Mouse (Mus musculus): ENCODE data around the gene Itgb4. TPM values are rescaled to one million over a fixed set of nuclear protein-coding genes. Genes with fewer than 3 reads are reported as not detected.

Gene Itgb4
- polyA plus RNA-seq, 1 experiment from 2014 or later = 1.1 TPM

DNA sequence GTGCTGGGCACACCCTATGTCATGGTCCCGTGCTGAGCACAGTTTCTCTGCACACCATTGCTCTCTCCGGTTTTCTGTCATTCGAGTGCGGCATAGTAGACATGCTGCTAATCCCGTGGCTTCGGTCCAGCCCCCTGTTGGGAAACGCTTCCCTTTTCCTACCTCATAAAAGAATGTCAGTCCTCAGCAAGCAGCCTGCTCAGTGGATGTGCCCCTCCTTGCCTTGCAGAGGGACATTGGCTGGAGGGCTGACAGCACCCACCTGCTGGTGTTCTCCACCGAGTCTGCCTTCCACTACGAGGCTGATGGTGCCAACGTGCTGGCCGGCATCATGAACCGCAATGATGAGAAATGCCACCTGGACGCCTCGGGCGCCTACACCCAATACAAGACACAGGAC lies 8.0 kb downstream of the Itgb4 start:
- Histone ChIP-seq H3K4me3 (no peak overlapping the region), H3K27me3 (ENCODE audit: insufficient read depth, poor library complexity, severe bottlenecking) (peaks cover 56% of the 10 kb centered on the region), H3K36me3 (no peaks in the 10 kb centered on the region), H3K27ac (no peak overlapping the region), H3K9me3 (no peaks in the 10 kb centered on the region), H3K4me1 (no peaks in the 10 kb centered on the region; the same call in 1 of the 2 replicates)
- WGBS = 92% methylated on average over 15 of the region's 15 CpGs
- DNase-seq (ENCODE audit: low spot score) = no peak

DNA sequence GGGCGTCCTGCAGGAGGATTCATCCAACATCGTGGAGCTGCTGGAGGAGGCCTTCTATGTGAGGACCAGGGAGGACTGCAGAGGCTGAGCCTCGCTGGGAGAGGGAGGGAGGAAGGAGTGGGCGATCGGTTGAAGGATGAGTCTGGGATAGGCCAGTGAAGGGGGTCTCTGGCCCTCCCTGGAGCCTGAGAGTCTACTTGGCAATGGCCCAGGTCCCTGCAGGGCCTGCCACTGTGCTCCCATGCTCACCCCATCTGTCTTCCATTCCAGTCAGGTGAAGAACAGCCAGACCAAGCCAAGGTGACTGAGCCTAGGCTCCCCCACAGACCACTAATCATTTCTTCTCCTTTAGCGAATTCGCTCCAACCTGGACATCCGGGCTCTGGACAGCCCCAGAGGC lies 8.8 kb downstream of the Itgb4 start:
- no peaks in the 10 kb centered on the region for H3K4me1 ChIP-seq
- 83% methylated on average over 8 of the region's 8 CpGs for WGBS
- H3K4me3 ChIP-seq = no peak overlapping the region
- H3K9me3 ChIP-seq = no peaks in the 10 kb centered on the region
- H3K36me3 ChIP-seq = no peaks in the 10 kb centered on the region
- H3K27me3 ChIP-seq (ENCODE audit: insufficient read depth, poor library complexity, severe bottlenecking) = peaks cover 50% of the 10 kb centered on the region
- DNase-seq (ENCODE audit: low spot score) = no peak
- no peak overlapping the region for H3K27ac ChIP-seq

- H3K4me3 ChIP-seq = peak overlapping the region; percentile 45
- DNase-seq (ENCODE audit: low spot score) = no peak
- WGBS = 31% methylated on average over 15 of the region's 15 CpGs
- H3K27ac ChIP-seq = 0 out of 2 replicates have a peak overlapping the region, but pooled peaks have one; percentile 18
- H3K36me3 ChIP-seq = no peaks in the 10 kb centered on the region
- H3K4me1 ChIP-seq = peaks cover 9% of the 10 kb centered on the region; the same call in 1 of the 2 replicates
- no peaks in the 10 kb centered on the region for H3K9me3 ChIP-seq
- peaks cover 65% of the 10 kb centered on the region for H3K27me3 ChIP-seq (ENCODE audit: insufficient read depth, poor library complexity, severe bottlenecking)
Measured at GRCm38 (mm10) chr11:115989686-115990085, 15.2 kb downstream of the Itgb4 start.

GRCm38 (mm10) chr11:115992098-115992497 lies 17.6 kb downstream of the Itgb4 start:
- Histone ChIP-seq H3K27ac (no peak overlapping the region), H3K36me3 (no peaks in the 10 kb centered on the region), H3K9me3 (no peaks in the 10 kb centered on the region), H3K4me3 (no peak overlapping the region), H3K27me3 (ENCODE audit: insufficient read depth, poor library complexity, severe bottlenecking) (peaks cover 54% of the 10 kb centered on the region), H3K4me1 (peaks cover 9% of the 10 kb centered on the region; the same call in 1 of the 2 replicates)
- WGBS = 68% methylated on average over 4 of the region's 4 CpGs
- DNase-seq (ENCODE audit: low spot score) = no peak

GRCm38 (mm10) chr11:115995256-115995655 lies 20.7 kb downstream of the Itgb4 start:
- WGBS = 80% methylated on average over 3 of the region's 3 CpGs

GRCm38 (mm10) chr11:115997047-115997446 lies 22.5 kb downstream of the Itgb4 start:
- H3K36me3 ChIP-seq = no peaks in the 10 kb centered on the region
- H3K4me3 ChIP-seq = no peak overlapping the region
- 68% methylated on average over 4 of the region's 4 CpGs for WGBS
- 0 out of 2 replicates have a peak, but pooled peaks cover 16% of the 10 kb centered on the region for H3K4me1 ChIP-seq
- DNase-seq (ENCODE audit: low spot score) = no peak
- H3K27me3 ChIP-seq (ENCODE audit: insufficient read depth, poor library complexity, severe bottlenecking) = peaks cover 36% of the 10 kb centered on the region
- no peak overlapping the region for H3K27ac ChIP-seq
- no peaks in the 10 kb centered on the region for H3K9me3 ChIP-seq

More at GRCm38 (mm10) chr11:115995256-115995655, 20.7 kb downstream of the Itgb4 start:
- DNase-seq (ENCODE audit: low spot score) = no peak
- no peaks in the 10 kb centered on the region for H3K9me3 ChIP-seq
- H3K36me3 ChIP-seq = no peaks in the 10 kb centered on the region
- H3K27ac ChIP-seq = no peak overlapping the region
- no peak overlapping the region for H3K4me3 ChIP-seq
- peaks cover 48% of the 10 kb centered on the region for H3K27me3 ChIP-seq (ENCODE audit: insufficient read depth, poor library complexity, severe bottlenecking)
- H3K4me1 ChIP-seq = 0 out of 2 replicates have a peak, but pooled peaks cover 16% of the 10 kb centered on the region

- H3K27me3 ChIP-seq (ENCODE audit: insufficient read depth, poor library complexity, severe bottlenecking) = peaks cover 32% of the 10 kb centered on the region
- H3K36me3 ChIP-seq = no peaks in the 10 kb centered on the region
- H3K27ac ChIP-seq = 0 out of 2 replicates have a peak overlapping the region, but pooled peaks have one; percentile 2
- no peak overlapping the region for H3K4me3 ChIP-seq
- DNase-seq (ENCODE audit: low spot score) = no peak
- H3K4me1 ChIP-seq = 0 out of 2 replicates have a peak, but pooled peaks cover 16% of the 10 kb centered on the region
- WGBS = 60% methylated on average over 5 of the region's 5 CpGs
- no peaks in the 10 kb centered on the region for H3K9me3 ChIP-seq
Measured at GRCm38 (mm10) chr11:115997662-115998061, 23.2 kb downstream of the Itgb4 start.

- H3K4me1 ChIP-seq = 0 out of 2 replicates have a peak, but pooled peaks cover 13% of the 10 kb centered on the region
- no peaks in the 10 kb centered on the region for H3K9me3 ChIP-seq
- no peaks in the 10 kb centered on the region for H3K36me3 ChIP-seq
- no peak overlapping the region for H3K4me3 ChIP-seq
- no peak overlapping the region for H3K27ac ChIP-seq
- no peak for DNase-seq (ENCODE audit: low spot score)
- 76% methylated on average over 7 of the region's 7 CpGs for WGBS
- H3K27me3 ChIP-seq (ENCODE audit: insufficient read depth, poor library complexity, severe bottlenecking) = peaks cover 19% of the 10 kb centered on the region; the same call in 1 of the 2 replicates
Measured at GRCm38 (mm10) chr11:115999027-115999426, 24.5 kb downstream of the Itgb4 start.

GRCm38 (mm10) chr11:115999538-116000143 lies 25.1 kb downstream of the Itgb4 start:
- Histone ChIP-seq H3K9me3 (no peaks in the 10 kb centered on the region), H3K36me3 (no peaks in the 10 kb centered on the region), H3K4me1 (peaks cover 18% of the 10 kb centered on the region; the same call in 1 of the 2 replicates), H3K27me3 (ENCODE audit: insufficient read depth, poor library complexity, severe bottlenecking) (peaks cover 19% of the 10 kb centered on the region; the same call in 1 of the 2 replicates), H3K4me3 (no peak overlapping the region), H3K27ac (no peak overlapping the region)
- no peak for DNase-seq (ENCODE audit: low spot score)
- WGBS = 14% methylated on average over 14 of the region's 14 CpGs

- peaks cover 28% of the 10 kb centered on the region for H3K4me1 ChIP-seq
- no peak for DNase-seq (ENCODE audit: low spot score)
- peaks cover 19% of the 10 kb centered on the region; the same call in 1 of the 2 replicates for H3K27me3 ChIP-seq (ENCODE audit: insufficient read depth, poor library complexity, severe bottlenecking)
- H3K27ac ChIP-seq = no peak overlapping the region
- no peaks in the 10 kb centered on the region for H3K9me3 ChIP-seq
- WGBS = 56% methylated on average over 10 of the region's 10 CpGs
- no peak overlapping the region for H3K4me3 ChIP-seq
- H3K36me3 ChIP-seq = no peaks in the 10 kb centered on the region
Measured at GRCm38 (mm10) chr11:116000607-116001006, 26.1 kb downstream of the Itgb4 start.

GRCm38 (mm10) chr11:116001725-116002124 lies 27.2 kb downstream of the Itgb4 start:
- Histone ChIP-seq H3K9me3 (no peaks in the 10 kb centered on the region), H3K27ac (no peak overlapping the region), H3K27me3 (ENCODE audit: insufficient read depth, poor library complexity, severe bottlenecking) (peaks cover 19% of the 10 kb centered on the region; the same call in 1 of the 2 replicates), H3K36me3 (peaks cover 4% of the 10 kb centered on the region; the same call in 1 of the 2 replicates), H3K4me3 (no peak overlapping the region), H3K4me1 (peaks cover 36% of the 10 kb centered on the region)
- no peak for DNase-seq (ENCODE audit: low spot score)
- WGBS = 66% methylated on average over 6 of the region's 6 CpGs

DNA sequence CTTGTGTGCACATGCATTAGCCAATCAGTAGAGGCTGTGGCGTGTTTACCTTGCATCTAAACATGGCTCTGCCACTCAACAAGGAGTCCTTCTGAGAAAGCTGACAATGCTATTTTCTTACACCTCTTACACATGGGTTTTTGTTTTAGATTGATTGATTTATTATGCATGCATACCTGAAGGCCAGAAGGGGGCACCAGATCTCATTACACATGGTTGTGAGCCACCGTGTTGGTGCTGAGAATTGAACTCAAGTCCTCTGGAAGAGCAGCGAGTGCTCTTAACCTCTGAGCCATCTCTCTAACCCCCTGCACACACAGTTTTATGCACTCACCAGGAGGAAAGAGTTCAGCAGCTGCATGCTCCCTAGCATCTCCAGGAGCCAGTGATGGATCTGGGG lies 28.4 kb downstream of the Itgb4 start:
- DNase-seq (ENCODE audit: low spot score) = no peak
- peaks cover 17% of the 10 kb centered on the region; the same call in 1 of the 2 replicates for H3K27me3 ChIP-seq (ENCODE audit: insufficient read depth, poor library complexity, severe bottlenecking)
- peaks cover 36% of the 10 kb centered on the region for H3K4me1 ChIP-seq
- peaks cover 15% of the 10 kb centered on the region for H3K36me3 ChIP-seq
- H3K4me3 ChIP-seq = no peak overlapping the region
- no peak overlapping the region for H3K27ac ChIP-seq
- H3K9me3 ChIP-seq = no peaks in the 10 kb centered on the region
- WGBS = 80% methylated on average over 3 of the region's 3 CpGs

DNA sequence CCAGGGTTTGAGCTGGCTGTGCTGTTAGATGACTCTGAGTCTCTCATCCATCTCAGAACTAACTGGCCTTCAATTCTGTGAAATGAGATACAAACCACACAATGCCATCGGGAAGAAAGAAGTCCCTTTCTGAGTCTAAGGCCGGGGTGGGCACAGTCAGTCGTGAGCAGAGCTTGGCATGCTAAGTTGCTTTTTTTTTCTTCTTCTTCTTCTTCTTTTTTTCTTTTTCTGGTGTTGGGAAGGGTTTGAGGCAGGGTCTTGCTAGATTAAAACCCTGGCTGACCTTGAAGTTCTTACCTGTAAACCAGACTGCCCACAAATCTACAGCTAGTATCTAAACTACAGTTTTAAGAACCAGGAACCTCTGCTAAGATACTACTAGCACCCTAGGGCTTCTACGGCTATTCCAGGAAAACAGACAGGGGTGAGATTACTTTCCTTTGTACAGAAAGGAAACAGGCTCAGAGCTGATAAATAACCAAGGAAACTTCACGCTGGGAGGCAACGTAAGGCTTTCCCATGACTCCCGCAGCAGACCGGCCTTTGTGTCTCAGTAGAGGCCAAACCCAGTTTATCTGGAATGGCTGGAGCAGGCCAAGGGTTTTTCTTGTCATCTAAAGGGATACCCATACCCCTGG lies 29.8 kb downstream of the Itgb4 start:
- Histone ChIP-seq H3K36me3 (peaks cover 28% of the 10 kb centered on the region), H3K27me3 (ENCODE audit: insufficient read depth, poor library complexity, severe bottlenecking) (peaks cover 12% of the 10 kb centered on the region; the same call in 1 of the 2 replicates), H3K4me3 (peak overlapping the region; percentile 60), H3K27ac (peak overlapping the region; percentile 89), H3K4me1 (peaks cover 31% of the 10 kb centered on the region), H3K9me3 (no peaks in the 10 kb centered on the region)
- DNase-seq (ENCODE audit: low spot score) = no peak
- WGBS = 28% methylated on average over 8 of the region's 8 CpGs

Measured in heart, embryonic 10.5 days (tissue).